Mouse (Mus musculus) stomach, embryonic 14.5 days (tissue): ENCODE results near the gene Zbtb22. TPM values are rescaled to one million over a fixed set of nuclear protein-coding genes. Genes with fewer than 3 reads are reported as not detected.

Experiments
- ATAC-seq: fragments of 200-750 bp; cut with Nextera tagmentation; 2 replicates; pipeline ENCODE4 v1.8.0; 2017; ENCODE audit warnings: low read depth, moderate TSS enrichment; ENCODE audit not compliant: insufficient number of reproducible peaks, insufficient read depth, low FRiP score
- H3K27ac ChIP-seq: fragments of 300-500 bp; sonication (generic); 2 replicates; pipeline ENCODE4 v1.5.1; 2014; ENCODE audit warnings: mild to moderate bottlenecking, low read length, moderate library complexity, mixed read lengths
- H3K27me3 ChIP-seq: fragments of 300-500 bp; sonication (generic); 2 replicates; pipeline ENCODE4 v1.6.1; 2014; ENCODE audit warnings: low read length, control low read depth, mixed read lengths; ENCODE audit not compliant: control insufficient read depth, insufficient read depth
- H3K36me3 ChIP-seq: fragments of 300-500 bp; sonication (generic); 2 replicates; pipeline ENCODE4 v1.6.1; 2014; ENCODE audit warnings: mild to moderate bottlenecking, control low read depth, low read length, moderate library complexity, mixed read lengths; ENCODE audit not compliant: control insufficient read depth, insufficient read depth
- H3K4me1 ChIP-seq: fragments of 300-500 bp; sonication (generic); 2 replicates; pipeline ENCODE4 v1.6.1; 2014; ENCODE audit warnings: low read length, control low read depth, mixed read lengths; ENCODE audit not compliant: control insufficient read depth, insufficient read depth
- H3K4me2 ChIP-seq: fragments of 300-500 bp; sonication (generic); replicated peaks from 2 replicates; pipeline ENCODE4 v1.6.1; 2014; ENCODE audit warnings: low read depth, low read length, control low read depth
- H3K4me3 ChIP-seq: fragments of 300-500 bp; sonication (generic); 2 replicates; pipeline ENCODE4 v1.5.1; 2014; ENCODE audit warnings: low read depth, low read length, control low read depth
- H3K9ac ChIP-seq: fragments of 300-500 bp; sonication (generic); replicated peaks from 2 replicates; pipeline ENCODE4 v1.6.1; 2014; ENCODE audit warnings: low read depth, mild to moderate bottlenecking, control low read depth, low read length, moderate library complexity, mixed read lengths
- H3K9me3 ChIP-seq: fragments of 300-500 bp; sonication (generic); 2 replicates; pipeline ENCODE4 v1.6.1; 2016; ENCODE audit warnings: low read depth, low read length, control low read depth; ENCODE audit not compliant: control insufficient read depth
- WGBS: fragments of 180-500 bp; shearing (Covaris S2); extraction: QIAGEN DNeasy Blood & Tissue Kit; methylation state at CpG from one replicate; pipeline ENCODE4 v1.1.7; 2014; 5-methylcytosine and 5-hydroxymethylcytosine counted together
- polyA plus RNA-seq: library from polyadenylated mRNA; unstranded; fragments of >200 nt; fragmentation: Nextera tagmentation; extraction: Ambion mirVana; gene quantifications from 2 replicates; pipeline ENCODE4 v1.2.1, GENCODE M21; 2014

Gene Zbtb22
- polyA plus RNA-seq, 1 experiment from 2014 or later, result 9.4 TPM

GRCm38 (mm10) chr17:33931159-33931866 is 15.6 kb downstream of the Zbtb22 start:
- Histone ChIP-seq H3K4me2 (peak overlapping the region; percentile 98), H3K4me3 (peak overlapping the region; percentile 94), H3K9ac (peak overlapping the region; percentile 87; the same call in 1 of the 2 replicates), H3K36me3 (peaks cover 7% of the 10 kb centered on the region), H3K27ac (peak overlapping the region; percentile 6; the same call in 1 of the 2 replicates), H3K9me3 (no peaks in the 10 kb centered on the region), H3K4me1 (peaks cover 12% of the 10 kb centered on the region), H3K27me3 (no peaks in the 10 kb centered on the region)
- 30% methylated on average over 18 of the region's 18 CpGs for WGBS
- ATAC-seq, result no peak

- no peak overlapping the region for H3K4me2 ChIP-seq
- no peak for ATAC-seq
- H3K9ac ChIP-seq, result no peak overlapping the region
- peaks cover 5% of the 10 kb centered on the region for H3K36me3 ChIP-seq
- H3K27me3 ChIP-seq, result no peaks in the 10 kb centered on the region
- H3K4me1 ChIP-seq, result peaks cover 12% of the 10 kb centered on the region
- 90% methylated on average over 11 of the region's 11 CpGs for WGBS
- H3K4me3 ChIP-seq, result no peak overlapping the region
- H3K27ac ChIP-seq, result no peak overlapping the region
- H3K9me3 ChIP-seq, result no peaks in the 10 kb centered on the region
These were observed 16.2 kb downstream of the Zbtb22 start for GRCm38 (mm10) chr17:33931947-33932346.

GRCm38 (mm10) chr17:33932448-33932847 is 16.7 kb downstream of the Zbtb22 start:
- H3K4me2 ChIP-seq, result no peak overlapping the region
- no peaks in the 10 kb centered on the region for H3K27me3 ChIP-seq
- no peaks in the 10 kb centered on the region for H3K9me3 ChIP-seq
- no peak overlapping the region for H3K4me3 ChIP-seq
- H3K4me1 ChIP-seq, result peaks cover 12% of the 10 kb centered on the region
- H3K27ac ChIP-seq, result no peak overlapping the region
- peaks cover 7% of the 10 kb centered on the region for H3K36me3 ChIP-seq
- WGBS, result 86% methylated on average over 14 of the region's 14 CpGs
- no peak for ATAC-seq
- H3K9ac ChIP-seq, result no peak overlapping the region

- H3K4me2 ChIP-seq, result no peak overlapping the region
- peaks cover 12% of the 10 kb centered on the region for H3K4me1 ChIP-seq
- no peak overlapping the region for H3K9ac ChIP-seq
- H3K27me3 ChIP-seq, result no peaks in the 10 kb centered on the region
- peaks cover 7% of the 10 kb centered on the region for H3K36me3 ChIP-seq
- 93% methylated on average over 15 of the region's 15 CpGs for WGBS
- H3K4me3 ChIP-seq, result no peak overlapping the region
- H3K27ac ChIP-seq, result no peak overlapping the region
- no peak for ATAC-seq
- no peaks in the 10 kb centered on the region for H3K9me3 ChIP-seq
These were observed 17.3 kb downstream of the Zbtb22 start for GRCm38 (mm10) chr17:33932970-33933369.

GRCm38 (mm10) chr17:33935422-33936055 is 19.8 kb downstream of the Zbtb22 start:
- Histone ChIP-seq H3K4me2 (no peak overlapping the region), H3K9ac (no peak overlapping the region), H3K4me1 (peaks cover 14% of the 10 kb centered on the region; the same call in 1 of the 2 replicates), H3K4me3 (no peak overlapping the region), H3K27me3 (no peaks in the 10 kb centered on the region), H3K9me3 (no peaks in the 10 kb centered on the region), H3K36me3 (peaks cover 7% of the 10 kb centered on the region), H3K27ac (no peak overlapping the region)
- 86% methylated on average over 21 of the region's 21 CpGs for WGBS
- no peak for ATAC-seq

- no peaks in the 10 kb centered on the region for H3K27me3 ChIP-seq
- H3K36me3 ChIP-seq, result peaks cover 7% of the 10 kb centered on the region
- H3K4me3 ChIP-seq, result no peak overlapping the region
- WGBS, result 84% methylated on average over 15 of the region's 15 CpGs
- no peaks in the 10 kb centered on the region for H3K9me3 ChIP-seq
- H3K27ac ChIP-seq, result no peak overlapping the region
- no peak overlapping the region for H3K4me2 ChIP-seq
- no peak overlapping the region for H3K9ac ChIP-seq
- peaks cover 14% of the 10 kb centered on the region; the same call in 1 of the 2 replicates for H3K4me1 ChIP-seq
- ATAC-seq, result no peak
These were observed 21.3 kb downstream of the Zbtb22 start for GRCm38 (mm10) chr17:33936993-33937392.

GRCm38 (mm10) chr17:33938783-33939182 is 23.1 kb downstream of the Zbtb22 start:
- Histone ChIP-seq H3K4me3 (no peak overlapping the region), H3K27me3 (no peaks in the 10 kb centered on the region), H3K4me1 (peaks cover 14% of the 10 kb centered on the region; the same call in 1 of the 2 replicates), H3K9me3 (no peaks in the 10 kb centered on the region), H3K27ac (no peak overlapping the region), H3K36me3 (peaks cover 12% of the 10 kb centered on the region; the same call in 1 of the 2 replicates), H3K4me2 (no peak overlapping the region), H3K9ac (no peak overlapping the region)
- 76% methylated on average over 11 of the region's 11 CpGs for WGBS
- no peak for ATAC-seq

GRCm38 (mm10) chr17:33940206-33940805 is 24.6 kb downstream of the Zbtb22 start, which contains the start of the genes Pfdn6 and Wdr46:
Gene Pfdn6, minus strand, starts transcription at chr17:33940343.
Gene Wdr46, plus strand, starts transcription at chr17:33940660.
- Histone ChIP-seq H3K4me1 (peaks cover 14% of the 10 kb centered on the region; the same call in 1 of the 2 replicates), H3K27ac (no peak within 1 kb of the TSS)
- under 1% methylated on average over 36 of the region's 36 CpGs for WGBS

More at GRCm38 (mm10) chr17:33940206-33940805, 24.6 kb downstream of the Zbtb22 start, which contains the start of the genes Pfdn6 and Wdr46:
- Histone ChIP-seq H3K27me3 (no peaks in the 10 kb centered on the region), H3K4me3 (peak within 1 kb of the TSS; percentile 87), H3K9ac (peak within 1 kb of the TSS; percentile 71), H3K9me3 (no peaks in the 10 kb centered on the region), H3K4me2 (peak within 1 kb of the TSS; percentile 97), H3K36me3 (peaks cover 26% of the 10 kb centered on the region; the same call in 1 of the 2 replicates)
- peak; percentile 88 for ATAC-seq
